Mouse (Mus musculus) neural tube, embryonic 15.5 days (tissue): Measurements from ENCODE around the gene Dnah9. TPM values are rescaled to one million over a fixed set of nuclear protein-coding genes. Genes with fewer than 3 reads are reported as not detected.

Experiments
- ATAC-seq: fragments of 200-750 bp; cut with Nextera tagmentation; 2 replicates; pipeline ENCODE4 v1.8.0; 2017; ENCODE audit warnings: mild to moderate bottlenecking, moderate TSS enrichment, moderate library complexity; ENCODE audit not compliant: low FRiP score
- H3K27ac ChIP-seq: fragments of 300-500 bp; sonication (generic); replicated peaks from 2 replicates; pipeline ENCODE4 v1.5.1; 2015; ENCODE audit warnings: mild to moderate bottlenecking, inconsistent platforms
- H3K27me3 ChIP-seq: fragments of 300-500 bp; sonication (generic); replicated peaks from 2 replicates; pipeline ENCODE4 v1.6.1; 2015; ENCODE audit warnings: inconsistent platforms
- H3K36me3 ChIP-seq: fragments of 300-500 bp; sonication (generic); 2 replicates; pipeline ENCODE4 v1.6.1; 2015; ENCODE audit warnings: inconsistent platforms
- H3K4me1 ChIP-seq: fragments of 300-500 bp; sonication (generic); 2 replicates; pipeline ENCODE4 v1.6.1; 2015; ENCODE audit warnings: inconsistent platforms
- H3K4me2 ChIP-seq: fragments of 300-500 bp; sonication (generic); 2 replicates; pipeline ENCODE4 v1.6.1; 2015; ENCODE audit warnings: inconsistent platforms, mild to moderate bottlenecking, moderate library complexity
- H3K4me3 ChIP-seq: fragments of 300-500 bp; sonication (generic); replicated peaks from 2 replicates; pipeline ENCODE4 v1.5.1; 2015; ENCODE audit warnings: mild to moderate bottlenecking, inconsistent platforms
- H3K9ac ChIP-seq: fragments of 300-500 bp; sonication (generic); replicated peaks from 2 replicates; pipeline ENCODE4 v1.6.1; 2015; ENCODE audit warnings: mild to moderate bottlenecking, inconsistent platforms
- H3K9me3 ChIP-seq: fragments of 300-500 bp; sonication (generic); replicated peaks from 2 replicates; pipeline ENCODE4 v1.6.1; 2016; ENCODE audit warnings: inconsistent platforms
- WGBS: fragments of 180-500 bp; shearing (Covaris S2); methylation state at CpG from one replicate; pipeline ENCODE4 v1.1.7; 2015; ENCODE audit warnings: mixed read lengths; 5-methylcytosine and 5-hydroxymethylcytosine counted together
- polyA plus RNA-seq: library from polyadenylated mRNA; unstranded; fragments of >200 nt; fragmentation: Nextera tagmentation; extraction: Ambion mirVana; gene quantifications from 2 replicates; pipeline ENCODE4 v1.2.1, GENCODE M21; 2015

The Dnah9 gene
- 2.3 and 2.5 TPM in 2 replicates for polyA plus RNA-seq

DNA sequence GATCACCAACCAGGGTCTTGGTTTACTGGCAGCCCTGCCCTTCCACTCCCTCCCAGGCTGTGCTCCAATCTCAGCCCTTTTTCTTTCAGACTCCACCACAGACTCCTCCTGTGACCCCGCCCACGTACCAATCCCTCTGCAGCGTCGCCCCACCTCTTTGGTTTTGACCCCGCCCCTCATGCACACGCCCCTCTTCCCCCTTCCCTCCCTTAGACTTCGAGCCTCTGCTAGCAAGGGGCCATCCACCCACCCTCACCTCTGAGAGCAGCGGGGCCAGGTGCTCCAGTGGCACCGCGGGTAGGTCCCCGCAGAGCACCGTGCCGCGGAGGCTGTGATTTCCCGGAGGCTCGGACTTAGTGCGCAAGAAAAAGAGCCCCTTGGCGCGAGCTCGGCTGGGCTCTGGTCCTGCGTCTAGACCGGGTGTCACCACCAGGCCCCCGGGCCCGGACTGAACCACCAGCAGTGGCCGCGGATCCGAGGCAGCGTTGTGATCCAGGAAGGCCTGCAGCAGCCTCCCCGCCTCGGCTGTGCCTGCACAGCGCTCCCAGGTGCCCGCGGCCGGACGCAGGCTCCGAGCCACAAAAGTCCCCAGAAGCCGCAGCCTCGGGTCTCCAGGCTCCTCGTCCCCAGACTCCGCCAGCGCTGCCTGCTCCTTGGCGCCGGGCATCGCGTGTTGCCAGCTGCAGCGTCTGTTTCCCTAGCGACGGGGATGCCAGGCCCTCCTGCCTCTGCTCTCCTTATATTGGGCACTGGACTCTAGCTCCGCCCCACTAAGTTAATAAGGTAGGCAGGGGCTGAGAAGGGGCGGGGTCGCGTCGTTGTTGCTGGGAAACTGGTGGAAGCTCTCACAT lies at the start of gene Dnah9:
Dnah9 (minus strand) TSS at position 751 of the 851 bp plus-strand sequence.
- Histone ChIP-seq H3K36me3 (no peaks in the 10 kb centered on the region), H3K4me1 (peaks cover 16% of the 10 kb centered on the region), H3K27ac (peak within 1 kb of the TSS; percentile 85), H3K4me3 (peak within 1 kb of the TSS; percentile 62), H3K27me3 (no peaks in the 10 kb centered on the region), H3K9me3 (no peaks in the 10 kb centered on the region), H3K4me2 (peak within 1 kb of the TSS; percentile 89), H3K9ac (peak within 1 kb of the TSS; percentile 70)
- WGBS: under 1% methylated on average over 53 of the region's 53 CpGs
- ATAC-seq: peak; percentile 98

DNA sequence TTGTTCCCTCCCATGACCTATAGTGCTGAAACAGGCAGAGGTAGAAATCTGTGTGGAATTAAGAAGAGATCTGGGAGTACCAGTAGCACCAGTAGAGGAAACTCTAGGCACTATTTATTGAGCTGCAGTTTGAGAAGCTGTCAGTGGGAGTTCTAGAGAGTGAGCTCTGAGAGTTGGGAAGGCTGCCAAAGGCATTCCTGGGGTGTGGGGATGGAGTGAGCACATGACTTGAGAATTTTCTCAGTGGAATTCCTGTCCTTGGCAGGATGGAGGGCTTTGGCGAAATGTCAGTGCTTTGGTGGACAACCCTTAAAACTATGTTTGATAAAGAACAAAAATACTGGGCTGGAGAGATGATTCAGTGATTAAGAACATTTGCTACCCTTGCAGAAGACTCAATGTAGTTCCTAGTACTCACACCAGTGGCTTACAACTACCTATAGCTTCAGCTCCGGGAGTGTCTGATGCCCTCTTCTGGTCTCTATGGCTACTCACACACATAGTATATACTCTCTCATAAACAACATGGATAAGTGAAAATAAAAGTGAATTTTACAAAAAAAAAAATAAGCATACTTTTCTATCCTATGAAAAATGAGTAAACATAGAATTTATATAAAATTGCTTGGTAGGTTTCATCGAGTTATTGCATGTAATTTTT lies 20.4 kb upstream of the Dnah9 start:
- Histone ChIP-seq H3K36me3 (no peaks in the 10 kb centered on the region), H3K9ac (no peak overlapping the region), H3K4me1 (no peaks in the 10 kb centered on the region; the same call in 1 of the 2 replicates), H3K9me3 (no peaks in the 10 kb centered on the region), H3K4me2 (no peak overlapping the region), H3K27ac (no peak overlapping the region), H3K4me3 (no peak overlapping the region), H3K27me3 (no peaks in the 10 kb centered on the region)
- no peak for ATAC-seq
- 83% methylated on average over 3 of the region's 3 CpGs for WGBS

DNA sequence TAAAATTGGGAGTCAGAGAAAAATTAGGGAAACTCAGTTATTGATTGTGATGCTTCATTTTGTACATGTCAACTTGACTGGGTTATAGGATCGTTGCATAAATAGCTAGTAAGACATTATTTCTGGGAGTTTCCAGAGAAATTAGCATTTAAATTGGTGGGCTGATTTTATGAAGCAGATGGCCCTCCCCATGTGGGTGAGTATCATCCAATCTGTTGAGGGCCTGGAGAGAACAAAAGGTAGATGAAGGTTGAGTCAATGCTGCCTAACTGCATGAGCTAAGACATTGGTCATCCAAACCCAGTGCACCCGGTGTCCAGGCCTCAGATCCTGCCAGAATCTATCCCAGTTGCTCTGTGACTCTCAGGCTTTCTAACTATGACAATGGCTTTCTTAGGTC lies 19.8 kb upstream of the Dnah9 start:
- H3K4me1 ChIP-seq: no peaks in the 10 kb centered on the region; the same call in 1 of the 2 replicates
- no peak for ATAC-seq

DNA sequence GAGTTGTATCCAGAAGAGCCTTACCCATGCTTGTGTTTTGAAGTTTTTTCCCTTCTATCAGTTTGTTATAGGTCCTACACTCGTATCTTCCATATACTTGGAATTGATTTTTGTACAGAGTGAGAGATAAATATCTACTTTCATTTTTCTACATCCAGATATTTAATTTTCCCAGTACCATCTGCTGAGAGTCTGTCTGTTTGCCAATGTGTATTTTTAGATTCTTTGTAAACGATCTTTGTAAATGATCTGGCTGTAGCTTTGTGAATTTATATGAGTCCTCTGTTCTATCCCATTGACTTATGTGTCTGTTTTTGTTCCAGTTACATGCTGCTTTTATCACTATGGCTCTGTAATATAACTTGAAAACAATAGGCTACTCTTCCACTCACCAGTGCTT lies 9.4 kb upstream of the Dnah9 start:
- ATAC-seq: no peak
- H3K36me3 ChIP-seq: no peaks in the 10 kb centered on the region

More for the DNA sequence above, 19.8 kb upstream of the Dnah9 start:
- Histone ChIP-seq H3K27me3 (no peaks in the 10 kb centered on the region), H3K27ac (no peak overlapping the region), H3K36me3 (no peaks in the 10 kb centered on the region), H3K4me3 (no peak overlapping the region), H3K4me2 (no peak overlapping the region), H3K9me3 (no peaks in the 10 kb centered on the region), H3K9ac (no peak overlapping the region)
- 62% methylated on average over 2 of the region's 2 CpGs for WGBS

DNA sequence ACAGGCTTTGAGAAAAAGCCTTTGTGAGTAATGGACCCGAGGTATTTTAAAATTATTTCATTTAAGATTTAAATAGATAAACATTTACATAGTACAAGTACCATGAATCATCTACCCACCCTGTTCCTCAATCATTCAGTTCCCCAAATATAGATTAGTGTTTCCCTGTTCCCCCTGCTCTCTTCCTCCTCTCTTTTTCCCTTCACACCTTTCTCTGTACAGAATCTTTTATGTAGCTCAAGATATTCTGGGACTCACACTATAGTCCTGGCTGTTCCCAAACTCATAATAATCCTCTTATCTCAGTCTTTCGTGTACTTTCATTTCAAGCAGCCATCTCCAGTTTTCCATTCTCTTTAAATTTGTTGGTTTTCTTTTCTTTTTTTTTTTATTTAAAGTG lies 4.3 kb downstream of the Dnah9 start:
- H3K9me3 ChIP-seq: no peaks in the 10 kb centered on the region
- no peak overlapping the region for H3K27ac ChIP-seq
- H3K4me2 ChIP-seq: no peak overlapping the region
- peaks cover 12% of the 10 kb centered on the region for H3K4me1 ChIP-seq
- H3K27me3 ChIP-seq: no peaks in the 10 kb centered on the region
- H3K36me3 ChIP-seq: no peaks in the 10 kb centered on the region
- ATAC-seq: no peak
- H3K9ac ChIP-seq: no peak overlapping the region
- H3K4me3 ChIP-seq: no peak overlapping the region
- WGBS: 85% methylated on average over 2 of the region's 2 CpGs

More for the DNA sequence above, 9.4 kb upstream of the Dnah9 start:
- H3K27me3 ChIP-seq: no peaks in the 10 kb centered on the region
- H3K27ac ChIP-seq: no peak overlapping the region
- H3K4me3 ChIP-seq: no peak overlapping the region
- H3K9ac ChIP-seq: no peak overlapping the region
- H3K4me1 ChIP-seq: no peaks in the 10 kb centered on the region
- no peak overlapping the region for H3K4me2 ChIP-seq
- peaks cover 4% of the 10 kb centered on the region for H3K9me3 ChIP-seq
- WGBS: 70% methylated on average over 2 of the region's 2 CpGs

DNA sequence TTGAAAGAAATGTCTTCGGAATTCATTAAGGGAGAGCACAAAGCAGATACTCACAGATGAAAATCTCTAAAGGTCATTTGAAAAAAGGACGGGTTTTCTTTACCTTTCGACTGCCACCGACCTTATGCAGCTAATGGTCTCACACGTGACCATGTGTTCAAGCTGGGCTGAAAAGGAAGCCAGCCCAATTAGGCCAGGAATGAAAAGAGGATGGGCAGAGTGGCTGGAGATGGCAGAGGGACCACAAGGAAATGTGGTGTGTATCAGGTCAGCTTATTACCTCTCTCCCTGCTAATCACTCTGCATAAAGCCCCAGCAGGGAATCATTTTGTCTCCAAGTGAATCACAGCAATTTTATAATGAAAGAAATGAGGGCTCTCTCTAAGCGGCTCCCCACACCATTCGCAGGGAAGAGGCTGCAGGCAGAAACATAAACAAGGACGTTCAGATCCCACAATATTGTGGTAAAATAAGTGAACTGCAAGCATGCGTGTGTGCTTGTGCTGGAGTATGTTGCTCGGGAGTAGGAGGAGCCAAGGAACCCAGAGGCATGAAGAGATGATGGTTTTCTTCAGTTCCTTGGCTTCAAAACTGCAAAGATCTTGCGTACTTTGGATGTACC lies 27.6 kb downstream of the Dnah9 start:
- WGBS: 52% methylated on average over 11 of the region's 11 CpGs
- ATAC-seq: no peak

DNA sequence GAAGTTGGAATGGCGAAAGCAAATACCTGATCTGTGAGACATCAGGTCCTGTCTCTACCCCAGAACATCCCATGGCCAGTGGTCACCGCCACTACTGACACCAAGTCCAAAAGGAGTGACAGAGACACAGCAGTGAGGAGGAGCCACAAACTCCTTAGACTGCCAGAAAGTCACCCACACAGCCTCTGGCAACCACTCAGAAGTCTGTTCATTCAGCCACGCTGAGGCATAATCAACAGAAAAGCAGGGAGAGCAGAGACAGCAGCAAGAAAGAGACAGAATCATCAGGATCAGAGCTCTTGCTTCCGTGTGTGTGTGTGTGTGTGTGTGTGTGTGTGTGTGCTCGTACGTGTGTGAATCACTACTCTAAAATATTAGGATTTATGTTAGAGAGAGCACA lies 33.5 kb downstream of the Dnah9 start:
- WGBS: 88% methylated on average over 6 of the region's 6 CpGs
- no peaks in the 10 kb centered on the region for H3K4me1 ChIP-seq
- ATAC-seq: no peak
- H3K9ac ChIP-seq: no peak overlapping the region
- no peak overlapping the region for H3K27ac ChIP-seq
- no peak overlapping the region for H3K4me3 ChIP-seq
- no peaks in the 10 kb centered on the region for H3K27me3 ChIP-seq
- no peak overlapping the region for H3K4me2 ChIP-seq
- H3K9me3 ChIP-seq: no peaks in the 10 kb centered on the region
- no peaks in the 10 kb centered on the region for H3K36me3 ChIP-seq

More for the DNA sequence above, 27.6 kb downstream of the Dnah9 start:
- no peak overlapping the region for H3K9ac ChIP-seq
- no peak overlapping the region for H3K4me3 ChIP-seq
- no peak overlapping the region for H3K4me2 ChIP-seq
- H3K27me3 ChIP-seq: no peaks in the 10 kb centered on the region
- H3K9me3 ChIP-seq: no peaks in the 10 kb centered on the region
- H3K36me3 ChIP-seq: no peaks in the 10 kb centered on the region
- H3K4me1 ChIP-seq: peaks cover 5% of the 10 kb centered on the region; the same call in 1 of the 2 replicates
- no peak overlapping the region for H3K27ac ChIP-seq

DNA sequence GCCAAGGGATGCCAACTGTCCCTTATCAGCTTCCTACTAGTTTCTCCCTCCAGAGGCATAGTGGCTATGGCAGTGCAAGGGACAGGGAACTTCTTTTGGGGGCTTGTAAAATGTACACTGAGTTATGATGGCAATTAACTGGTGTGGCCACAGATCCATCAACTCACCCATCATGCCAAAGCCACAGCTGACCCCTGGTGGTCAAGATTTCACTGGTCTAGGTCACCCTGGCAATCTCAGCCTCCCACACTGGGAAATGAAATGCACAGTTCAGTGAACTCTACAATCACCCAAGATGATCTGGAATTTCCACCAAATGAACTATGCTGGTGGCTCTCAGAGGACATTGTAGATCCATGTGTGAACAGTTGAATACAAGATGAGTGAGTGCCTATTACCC lies 42.2 kb downstream of the Dnah9 start:
- no peak overlapping the region for H3K9ac ChIP-seq
- H3K9me3 ChIP-seq: no peaks in the 10 kb centered on the region
- H3K4me2 ChIP-seq: no peak overlapping the region
- no peak overlapping the region for H3K4me3 ChIP-seq
- H3K27ac ChIP-seq: no peak overlapping the region
- no peak for ATAC-seq
- H3K4me1 ChIP-seq: 0 out of 2 replicates have a peak, but pooled peaks cover 2% of the 10 kb centered on the region
- no peaks in the 10 kb centered on the region for H3K27me3 ChIP-seq
- no peaks in the 10 kb centered on the region for H3K36me3 ChIP-seq

DNA sequence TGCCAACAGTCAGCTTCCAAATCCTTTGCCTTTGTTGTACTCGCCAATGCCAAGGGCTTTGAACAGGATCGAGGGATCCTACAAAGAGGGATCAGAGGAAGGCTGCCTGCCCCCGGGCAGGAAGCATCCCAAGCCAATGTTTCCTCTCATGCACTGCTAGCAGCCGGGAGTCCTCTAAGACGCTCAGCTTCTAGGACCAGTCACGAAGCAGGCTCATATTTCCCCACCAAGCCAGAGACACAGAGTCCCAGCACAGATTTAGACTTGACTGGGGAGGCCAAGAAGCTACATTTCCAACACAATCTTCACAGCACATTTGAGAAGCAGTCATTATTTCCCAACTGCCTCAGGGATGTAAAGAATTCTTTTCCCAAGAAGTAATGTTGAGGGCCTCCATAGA lies 43.9 kb downstream of the Dnah9 start:
- Histone ChIP-seq H3K9me3 (no peaks in the 10 kb centered on the region), H3K4me3 (no peak overlapping the region), H3K4me1 (0 out of 2 replicates have a peak, but pooled peaks cover 2% of the 10 kb centered on the region), H3K27ac (no peak overlapping the region), H3K27me3 (no peaks in the 10 kb centered on the region), H3K4me2 (no peak overlapping the region), H3K9ac (no peak overlapping the region), H3K36me3 (no peaks in the 10 kb centered on the region)
- WGBS: 79% methylated on average over 6 of the region's 6 CpGs
- no peak for ATAC-seq

DNA sequence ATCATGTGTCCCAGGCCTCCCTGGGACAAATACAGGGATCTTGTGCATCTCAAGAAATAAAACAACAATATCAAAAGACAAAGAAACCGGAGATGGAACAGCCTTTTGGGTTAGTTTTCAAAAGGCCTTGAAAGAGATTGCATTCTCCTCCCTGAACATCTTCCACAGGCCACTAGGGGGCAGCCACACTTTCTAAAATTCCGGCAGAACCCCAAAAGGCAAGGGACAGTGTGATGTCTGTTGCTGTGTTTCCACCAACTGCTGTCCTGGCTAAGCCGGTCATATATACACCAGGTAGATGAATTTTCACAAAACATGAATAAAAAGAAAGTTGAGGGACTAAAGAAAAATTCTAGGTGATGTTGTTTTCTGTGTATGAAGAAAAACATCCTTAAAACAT lies 46.3 kb downstream of the Dnah9 start:
- ATAC-seq: no peak
- no peaks in the 10 kb centered on the region for H3K36me3 ChIP-seq
- no peak overlapping the region for H3K4me3 ChIP-seq
- H3K27ac ChIP-seq: no peak overlapping the region
- no peak overlapping the region for H3K9ac ChIP-seq
- no peaks in the 10 kb centered on the region for H3K9me3 ChIP-seq
- no peaks in the 10 kb centered on the region for H3K27me3 ChIP-seq
- 0 out of 2 replicates have a peak, but pooled peaks cover 2% of the 10 kb centered on the region for H3K4me1 ChIP-seq
- 22% methylated on average over 3 of the region's 3 CpGs for WGBS
- H3K4me2 ChIP-seq: no peak overlapping the region

DNA sequence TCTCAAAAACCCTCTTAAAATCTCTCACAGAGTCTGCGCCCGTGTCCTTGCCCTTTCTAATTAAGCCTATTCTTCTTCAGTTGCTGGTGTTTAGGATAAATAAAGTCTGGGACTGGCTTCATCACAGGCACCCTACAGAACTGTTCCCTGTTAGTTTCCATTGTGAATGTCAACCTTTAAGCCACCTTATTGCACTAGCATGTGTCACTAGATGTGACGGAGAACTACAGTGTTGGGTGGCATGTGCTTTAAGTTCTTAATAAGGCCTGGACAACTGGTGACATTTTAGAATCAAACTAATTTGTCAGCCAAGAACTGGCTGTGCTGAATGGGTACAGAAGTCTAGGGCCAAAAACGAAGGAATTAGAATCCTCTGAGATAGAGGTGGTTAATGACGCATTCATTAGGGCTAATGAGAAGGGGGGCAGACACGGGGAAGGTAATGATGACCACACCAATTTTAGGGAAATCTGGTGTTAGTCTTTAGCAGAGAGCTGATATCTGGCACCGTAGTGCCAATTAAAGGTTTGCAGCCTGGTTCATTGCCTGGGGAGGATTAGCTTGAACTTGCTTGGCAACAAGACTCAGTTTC lies 84.6 kb downstream of the Dnah9 start:
- H3K27me3 ChIP-seq: no peaks in the 10 kb centered on the region
- H3K36me3 ChIP-seq: no peaks in the 10 kb centered on the region
- H3K9ac ChIP-seq: no peak overlapping the region
- H3K4me2 ChIP-seq: no peak overlapping the region
- no peak for ATAC-seq
- H3K4me1 ChIP-seq: no peaks in the 10 kb centered on the region
- no peak overlapping the region for H3K4me3 ChIP-seq
- 75% methylated on average over 7 of the region's 7 CpGs for whole genome bisulfite sequencing
- no peak overlapping the region for H3K27ac ChIP-seq
- H3K9me3 ChIP-seq: no peaks in the 10 kb centered on the region
